Comparison of ENCODE assay signal across 8 mouse cellular contexts in genomic region chr5:76183043-76183749, GRCm38 (mm10). TPM values are rescaled to one million over a fixed set of nuclear protein-coding genes. Genes with fewer than 3 reads are reported as not detected.
DNase-seq lines count a peak whose midpoint lies in the region; ATAC-seq lines count a peak whose summit lies in the region.

No protein-coding gene starts in this region.

- H3K9me3 ChIP-seq in heart, embryonic 10.5 days: no peaks in the 10 kb centered on the region
- H3K9me3 ChIP-seq in forebrain, embryonic 11.5 days (ENCODE audit: control insufficient read depth, low read length): no peaks in the 10 kb centered on the region
- H3K9me3 ChIP-seq in liver, embryonic 12.5 days (replicated peaks): no peaks in the 10 kb centered on the region

- no peak for ATAC-seq in forebrain, embryonic 11.5 days (replicated peaks; ENCODE audit: low FRiP score)
- ATAC-seq in liver, embryonic 12.5 days: peak; percentile 52

- H3K4me2 ChIP-seq in forebrain, embryonic 11.5 days (ENCODE audit: low read depth, low read length, severe bottlenecking): peak overlapping the region; percentile 74
- peak overlapping the region; percentile 82 for H3K4me2 ChIP-seq in liver, embryonic 12.5 days

- intact Hi-C loops in heart, postnatal 14 days (cut with DNase I): no loop called here

- peak overlapping the region; percentile 97 for H3K27ac ChIP-seq in heart, embryonic 10.5 days
- H3K27ac ChIP-seq in forebrain, embryonic 11.5 days (ENCODE audit: low read depth, low read length): no peak overlapping the region
- no peak overlapping the region for H3K27ac ChIP-seq in liver, embryonic 12.5 days

- 35% methylated on average over 17 of the region's 17 CpGs for WGBS in heart, embryonic 10.5 days
- 40% methylated on average over 17 of the region's 17 CpGs for WGBS in forebrain, embryonic 11.5 days
- WGBS in liver, embryonic 12.5 days (ENCODE audit: insufficient replicate concordance): 36% methylated on average over 17 of the region's 17 CpGs

- peaks cover 38% of the 10 kb centered on the region for H3K4me1 ChIP-seq in heart, embryonic 10.5 days
- H3K4me1 ChIP-seq in forebrain, embryonic 11.5 days (replicated peaks; ENCODE audit: control insufficient read depth, insufficient read depth, low read length): peaks cover 6% of the 10 kb centered on the region; the same call in 1 of the 2 replicates
- peaks cover 38% of the 10 kb centered on the region for H3K4me1 ChIP-seq in liver, embryonic 12.5 days

- H3K27me3 ChIP-seq in heart, embryonic 10.5 days (ENCODE audit: insufficient read depth, poor library complexity, severe bottlenecking): no peaks in the 10 kb centered on the region
- no peaks in the 10 kb centered on the region for H3K27me3 ChIP-seq in forebrain, embryonic 11.5 days (ENCODE audit: control insufficient read depth, insufficient read depth, low read length)
- no peaks in the 10 kb centered on the region; the same call in 1 of the 2 replicates for H3K27me3 ChIP-seq in liver, embryonic 12.5 days (replicated peaks)

- peak overlapping the region; percentile 92 for H3K4me3 ChIP-seq in heart, embryonic 10.5 days
- peak overlapping the region; percentile 87 for H3K4me3 ChIP-seq in forebrain, embryonic 11.5 days (ENCODE audit: low read depth, low read length)
- peak overlapping the region; percentile 91 for H3K4me3 ChIP-seq in liver, embryonic 12.5 days

- peak overlapping the region; percentile 57 for H3K9ac ChIP-seq in forebrain, embryonic 11.5 days (ENCODE audit: low read length)
- peak overlapping the region; percentile 89 for H3K9ac ChIP-seq in liver, embryonic 12.5 days

- peaks cover 2% of the 10 kb centered on the region; the same call in 1 of the 2 replicates for H3K36me3 ChIP-seq in heart, embryonic 10.5 days
- no peaks in the 10 kb centered on the region for H3K36me3 ChIP-seq in forebrain, embryonic 11.5 days (ENCODE audit: control insufficient read depth, insufficient read depth, low read length)
- peaks cover 10% of the 10 kb centered on the region for H3K36me3 ChIP-seq in liver, embryonic 12.5 days

- DNase-seq in heart, embryonic 10.5 days (ENCODE audit: low spot score): no peak
- no peak for DNase-seq in heart, postnatal 14 days
- peak; percentile 38 for DNase-seq in CD4-positive, CD25-positive, alpha-beta regulatory T cell, adult 2 months (ENCODE audit: low read depth, low spot score)
- no peak for DNase-seq in forebrain, embryonic 11.5 days (ENCODE audit: low spot score)
- no peak for DNase-seq in adrenal gland, postnatal 14 days
- no peak for DNase-seq in T-cell, adult 2 months (ENCODE audit: low spot score)
- DNase-seq in frontal cortex, postnatal 10 days (ENCODE audit: low spot score in 2 of 2): no peak

RNA-seq across cellular contexts. Expression of gene Tmem165, which starts 0.5 kb away (rescaled TPM):
- polyA plus RNA-seq in heart, embryonic 10.5 days (2016; fragmentation: Nextera tagmentation; extraction: Ambion mirVana): 71.1 and 101 TPM in 2 replicates
- total RNA-seq in heart, postnatal 14 days (2021): 10 to 100 TPM; 26.8 to 30.4 TPM
- 95.3 and 101 TPM in 2 replicates for polyA plus RNA-seq in forebrain, embryonic 11.5 days (2014; fragmentation: Nextera tagmentation; extraction: Ambion mirVana)
- 57.4 and 59.9 TPM in 2 replicates for polyA plus RNA-seq in liver, embryonic 12.5 days (2016; fragmentation: Nextera tagmentation; extraction: Ambion mirVana)
- total RNA-seq in adrenal gland, postnatal 14 days (2021): 39.0 and 46.6 TPM in 2 replicates

RNA-seq across cellular contexts. Expression of gene Srd5a3, which starts 43.1 kb away (rescaled TPM):
- 31.0 and 32.6 TPM in 2 replicates for polyA plus RNA-seq in heart, embryonic 10.5 days (2016; fragmentation: Nextera tagmentation; extraction: Ambion mirVana)
- 10 to 100 TPM; 11.2 to 15.0 TPM for total RNA-seq in heart, postnatal 14 days (2021)
- 12.1 and 15.7 TPM in 2 replicates for polyA plus RNA-seq in forebrain, embryonic 11.5 days (2014; fragmentation: Nextera tagmentation; extraction: Ambion mirVana)
- polyA plus RNA-seq in liver, embryonic 12.5 days (2016; fragmentation: Nextera tagmentation; extraction: Ambion mirVana): 16.6 and 17.4 TPM in 2 replicates
- total RNA-seq in adrenal gland, postnatal 14 days (2021): 21.4 and 26.5 TPM in 2 replicates
